Mouse (Mus musculus) midbrain, embryonic 16.5 days (tissue): Measurements from ENCODE around the gene Gm20716. TPM values are rescaled to one million over a fixed set of nuclear protein-coding genes. Genes with fewer than 3 reads are reported as not detected.

Source experiments
- ATAC-seq: fragments of 200-750 bp; cut with Nextera tagmentation; 2 replicates; pipeline ENCODE4 v1.8.0; 2017; ENCODE audit warnings: moderate TSS enrichment
- H3K27ac ChIP-seq: fragments of 300-500 bp; sonication (generic); 2 replicates; pipeline ENCODE4 v1.5.1; 2014; ENCODE audit warnings: mild to moderate bottlenecking, low read length, mixed read lengths
- H3K27me3 ChIP-seq: fragments of 300-500 bp; sonication (generic); 2 replicates; pipeline ENCODE4 v1.6.1; 2014; ENCODE audit warnings: low read depth, low read length, mixed read lengths; ENCODE audit not compliant: control insufficient read depth, insufficient read depth
- H3K36me3 ChIP-seq: fragments of 300-500 bp; sonication (generic); 2 replicates; pipeline ENCODE4 v1.6.1; 2014; ENCODE audit warnings: mild to moderate bottlenecking, low read length, moderate library complexity, mixed read lengths; ENCODE audit not compliant: control insufficient read depth, insufficient read depth
- H3K4me1 ChIP-seq: fragments of 300-500 bp; sonication (generic); 2 replicates; pipeline ENCODE4 v1.6.1; 2014; ENCODE audit warnings: mild to moderate bottlenecking, low read length, mixed read lengths; ENCODE audit not compliant: control insufficient read depth, insufficient read depth
- H3K4me2 ChIP-seq: fragments of 300-500 bp; sonication (generic); 2 replicates; pipeline ENCODE4 v1.6.1; 2014; ENCODE audit warnings: mild to moderate bottlenecking, low read length, mixed read lengths
- H3K4me3 ChIP-seq: fragments of 300-500 bp; sonication (generic); 2 replicates; pipeline ENCODE4 v1.5.1; 2014; ENCODE audit warnings: low read depth, mild to moderate bottlenecking, low read length, moderate library complexity, mixed read lengths
- H3K9ac ChIP-seq: fragments of 300-500 bp; sonication (generic); 2 replicates; pipeline ENCODE4 v1.6.1; 2014; ENCODE audit warnings: low read depth, low read length, mixed read lengths
- H3K9me3 ChIP-seq: fragments of 300-500 bp; sonication (generic); replicated peaks from 2 replicates; pipeline ENCODE4 v1.6.1; 2014; ENCODE audit warnings: mild to moderate bottlenecking, low read length, mixed read lengths; ENCODE audit not compliant: control insufficient read depth, poor library complexity, severe bottlenecking
- WGBS: fragments of 180-500 bp; shearing (Covaris S2); extraction: QIAGEN DNeasy Blood & Tissue Kit; methylation state at CpG from one replicate; pipeline ENCODE4 v1.1.7; 2014; 5-methylcytosine and 5-hydroxymethylcytosine counted together
- polyA plus RNA-seq: library from polyadenylated mRNA; unstranded; fragments of >200 nt; fragmentation: Nextera tagmentation; extraction: Ambion mirVana; gene quantifications from 2 replicates; pipeline ENCODE4 v1.2.1, GENCODE M21; 2015

Gm20716 gene
- polyA plus RNA-seq, 1 experiment from 2014 or later: 18.2 TPM

- peaks cover 31% of the 10 kb centered on the region for H3K4me1 ChIP-seq
- peak overlapping the region; percentile 99 for H3K27ac ChIP-seq
- no peaks in the 10 kb centered on the region for H3K9me3 ChIP-seq
- ATAC-seq: peak; percentile 40
- WGBS: 1% methylated on average over 36 of the region's 49 CpGs
- H3K27me3 ChIP-seq: no peaks in the 10 kb centered on the region
- peak overlapping the region; percentile 100 for H3K9ac ChIP-seq
- H3K4me2 ChIP-seq: peak overlapping the region; percentile 81
- H3K36me3 ChIP-seq: peaks cover 8% of the 10 kb centered on the region
- H3K4me3 ChIP-seq: peak overlapping the region; percentile 90
Measured at GRCm38 (mm10) chr2:168205681-168206631, 24.2 kb downstream of the Gm20716 start.

GRCm38 (mm10) chr2:168205265-168205664 lies 24.9 kb downstream of the Gm20716 start:
- WGBS: 3% methylated on average over 6 of the region's 6 CpGs
- Histone ChIP-seq H3K36me3 (peaks cover 3% of the 10 kb centered on the region), H3K9me3 (no peaks in the 10 kb centered on the region), H3K4me1 (peaks cover 38% of the 10 kb centered on the region), H3K4me2 (peak overlapping the region; percentile 81), H3K4me3 (peak overlapping the region; percentile 90), H3K27me3 (no peaks in the 10 kb centered on the region), H3K27ac (peak overlapping the region; percentile 99), H3K9ac (peak overlapping the region; percentile 100)
- ATAC-seq: peak; percentile 43; the same call in 1 of the 2 replicates

- Histone ChIP-seq H3K4me1 (peaks cover 43% of the 10 kb centered on the region), H3K9ac (no peak overlapping the region; the same call in 1 of the 2 replicates), H3K4me3 (peak overlapping the region; percentile 90), H3K9me3 (no peaks in the 10 kb centered on the region), H3K27ac (no peak overlapping the region), H3K36me3 (peaks cover 3% of the 10 kb centered on the region), H3K27me3 (no peaks in the 10 kb centered on the region), H3K4me2 (peak overlapping the region; percentile 81)
- no peak for ATAC-seq
- WGBS: 86% methylated on average over 8 of the region's 8 CpGs
Measured at GRCm38 (mm10) chr2:168204476-168204999, 25.6 kb downstream of the Gm20716 start.

- H3K4me2 ChIP-seq: no peak overlapping the region
- H3K9me3 ChIP-seq: no peaks in the 10 kb centered on the region
- no peaks in the 10 kb centered on the region for H3K27me3 ChIP-seq
- no peaks in the 10 kb centered on the region; the same call in 1 of the 2 replicates for H3K36me3 ChIP-seq
- 88% methylated on average over 4 of the region's 5 CpGs for WGBS
- H3K9ac ChIP-seq: no peak overlapping the region
- H3K4me1 ChIP-seq: peaks cover 77% of the 10 kb centered on the region
- no peak overlapping the region for H3K4me3 ChIP-seq
- no peak overlapping the region for H3K27ac ChIP-seq
- no peak for ATAC-seq
Measured at GRCm38 (mm10) chr2:168200014-168200691, 30.0 kb downstream of the Gm20716 start.

GRCm38 (mm10) chr2:168199476-168199875 lies 30.7 kb downstream of the Gm20716 start:
- H3K9ac ChIP-seq: no peak overlapping the region
- no peaks in the 10 kb centered on the region for H3K9me3 ChIP-seq
- no peaks in the 10 kb centered on the region for H3K27me3 ChIP-seq
- no peak overlapping the region for H3K4me3 ChIP-seq
- ATAC-seq: no peak
- H3K4me2 ChIP-seq: peak overlapping the region; percentile 16; the same call in 1 of the 2 replicates
- peaks cover 76% of the 10 kb centered on the region for H3K4me1 ChIP-seq
- H3K27ac ChIP-seq: no peak overlapping the region
- no peaks in the 10 kb centered on the region; the same call in 1 of the 2 replicates for H3K36me3 ChIP-seq
- 86% methylated on average over 4 of the region's 4 CpGs for WGBS

- Histone ChIP-seq H3K27me3 (no peaks in the 10 kb centered on the region), H3K9ac (no peak overlapping the region), H3K9me3 (no peaks in the 10 kb centered on the region), H3K4me2 (0 out of 2 replicates have a peak overlapping the region, but pooled peaks have one; percentile 9), H3K36me3 (no peaks in the 10 kb centered on the region; the same call in 1 of the 2 replicates), H3K27ac (no peak overlapping the region), H3K4me3 (no peak overlapping the region), H3K4me1 (peaks cover 69% of the 10 kb centered on the region)
- WGBS: 82% methylated on average over 1 of the region's 1 CpGs
- no peak for ATAC-seq
Measured at GRCm38 (mm10) chr2:168198421-168198820, 31.7 kb downstream of the Gm20716 start.

- no peaks in the 10 kb centered on the region for H3K27me3 ChIP-seq
- no peak overlapping the region for H3K4me3 ChIP-seq
- H3K4me2 ChIP-seq: no peak overlapping the region
- H3K27ac ChIP-seq: no peak overlapping the region
- peaks cover 66% of the 10 kb centered on the region for H3K4me1 ChIP-seq
- no peaks in the 10 kb centered on the region for H3K9me3 ChIP-seq
- no peak for ATAC-seq
- WGBS: 25% methylated on average over 2 of the region's 2 CpGs
- H3K9ac ChIP-seq: no peak overlapping the region
- H3K36me3 ChIP-seq: no peaks in the 10 kb centered on the region
Measured at GRCm38 (mm10) chr2:168195721-168196120, 34.4 kb downstream of the Gm20716 start.

GRCm38 (mm10) chr2:168193685-168194084 lies 36.5 kb downstream of the Gm20716 start:
- H3K9ac ChIP-seq: no peak overlapping the region
- H3K36me3 ChIP-seq: no peaks in the 10 kb centered on the region
- no peaks in the 10 kb centered on the region for H3K27me3 ChIP-seq
- no peak overlapping the region for H3K4me3 ChIP-seq
- WGBS: 83% methylated on average over 2 of the region's 2 CpGs
- no peak for ATAC-seq
- H3K9me3 ChIP-seq: no peaks in the 10 kb centered on the region
- peaks cover 52% of the 10 kb centered on the region for H3K4me1 ChIP-seq
- no peak overlapping the region for H3K4me2 ChIP-seq
- H3K27ac ChIP-seq: no peak overlapping the region
